Mouse (Mus musculus) layer of hippocampus, adult 2 months (tissue): ENCODE measurements around the gene Camta1. TPM values are rescaled to one million over a fixed set of nuclear protein-coding genes. Genes with fewer than 3 reads are reported as not detected.
A peak's percentile ranks its signal among the peaks of the same experiment; 100 is the strongest.

ENCODE experiments used
- DNase-seq, 2 experiments: peaks; one replicate each; pipeline ENCODE4 v3.0.0; 2022; ENCODE audit warnings: low spot score in 2 of 2
- H3K27ac ChIP-seq: fragments of 200-600 bp; 2 replicates; pipeline ENCODE4 v1.8.1; 2022
- H3K4me3 ChIP-seq: fragments of 200-600 bp; 2 replicates; pipeline ENCODE4 v1.8.1; 2022; ENCODE audit warnings: mild to moderate bottlenecking
- CTCF ChIP-seq: fragments of 200-600 bp; conservative IDR thresholded peaks from 2 replicates; pipeline ENCODE4 v1.8.1; 2022; ENCODE audit warnings: antibody characterized with exemption, mild to moderate bottlenecking, moderate library complexity
- total RNA-seq, 2 experiments: library from RNA; stranded (reverse); gene quantifications; 2 replicates each; pipeline ENCODE4 v1.2.3; 2021

Gene Camta1
- total RNA-seq, 2 experiments from 2014 or later = 275 to 294 TPM

- DNase-seq = no peak
- Histone ChIP-seq H3K4me3 (no peak overlapping the region), H3K27ac (no peak overlapping the region)
- no peak for TF ChIP-seq CTCF
These were observed 205.9 kb downstream of the Camta1 start for GRCm38 (mm10) chr4:151655637-151656385.

DNA sequence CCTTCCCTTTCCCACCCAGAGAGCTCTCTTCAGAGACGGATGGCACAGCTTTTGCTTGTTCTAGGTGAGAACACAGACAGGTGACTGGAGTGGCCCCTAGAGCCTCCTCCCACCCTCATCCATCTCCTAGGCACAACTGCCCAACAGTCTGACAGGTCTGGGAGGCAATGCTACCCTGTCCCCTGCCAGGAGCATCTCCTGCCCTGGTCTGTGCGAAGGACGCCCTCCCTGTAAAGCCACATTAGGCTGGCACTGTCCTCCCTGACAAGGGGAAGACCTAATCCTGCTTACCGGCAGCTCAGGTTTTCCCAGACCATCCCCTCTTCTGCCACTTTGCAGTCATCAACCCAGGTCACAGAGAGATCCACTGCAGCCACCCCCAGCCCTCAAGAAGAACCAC is 206.4 kb downstream of the Camta1 start:
- DNase-seq = no peak
- Histone ChIP-seq H3K27ac (no peak overlapping the region), H3K4me3 (no peak overlapping the region)
- no peak for TF ChIP-seq CTCF

GRCm38 (mm10) chr4:151642418-151642817 is 219.3 kb downstream of the Camta1 start:
- Histone ChIP-seq H3K4me3 (no peak overlapping the region), H3K27ac (no peak overlapping the region)
- TF ChIP-seq CTCF = no peak
- DNase-seq = no peak

DNA sequence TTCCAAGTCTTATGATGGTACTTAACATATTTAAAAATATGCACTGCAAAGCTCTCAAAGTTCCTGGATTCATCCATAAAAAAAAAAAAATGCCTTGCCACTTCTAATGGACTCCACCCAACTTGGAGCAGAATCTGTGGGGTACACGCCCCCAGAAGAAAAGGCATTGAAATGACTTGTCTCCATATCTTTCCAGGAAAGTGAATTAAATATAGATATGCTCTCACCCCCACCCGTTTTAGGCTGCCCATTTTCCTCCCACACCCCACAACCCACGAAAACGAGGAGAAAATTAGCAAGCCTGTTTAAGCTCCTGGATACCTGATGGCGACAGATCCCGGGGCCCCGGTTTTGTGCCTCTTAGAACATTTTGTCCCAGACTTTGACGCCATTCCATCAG is 220.7 kb downstream of the Camta1 start:
- DNase-seq = no peak
- no peak for TF ChIP-seq CTCF
- Histone ChIP-seq H3K4me3 (no peak overlapping the region), H3K27ac (no peak overlapping the region)

- no peak overlapping the region for H3K27ac ChIP-seq
- DNase-seq = no peak
- TF ChIP-seq CTCF = peak; percentile 56
- H3K4me3 ChIP-seq = no peak overlapping the region
These were observed 222.7 kb downstream of the Camta1 start for GRCm38 (mm10) chr4:151638941-151639340.

- no peak for DNase-seq
- no peak overlapping the region for H3K27ac ChIP-seq
- no peak overlapping the region for H3K4me3 ChIP-seq
- no peak for TF ChIP-seq CTCF
These were observed 224.3 kb downstream of the Camta1 start for GRCm38 (mm10) chr4:151637348-151637747.

DNA sequence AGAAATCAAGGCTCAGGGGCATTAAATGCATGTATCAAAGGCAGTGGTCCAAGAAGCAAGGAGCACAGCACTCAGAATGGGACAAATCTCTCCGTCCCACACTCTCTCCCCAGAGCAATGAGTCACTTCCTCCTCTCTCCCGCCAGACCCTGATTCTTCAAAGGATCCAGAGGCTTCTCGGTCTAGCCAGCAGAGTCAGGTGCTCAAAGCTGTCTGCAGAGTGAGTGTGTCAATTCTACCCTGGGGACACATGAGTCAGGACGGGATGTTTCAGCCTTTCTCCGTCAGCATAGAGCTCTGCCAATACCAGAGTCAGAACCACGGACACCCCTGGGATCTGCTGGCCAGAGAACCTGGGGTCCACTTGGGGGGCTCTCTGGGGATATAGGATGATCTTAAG is 226.9 kb downstream of the Camta1 start:
- Histone ChIP-seq H3K4me3 (no peak overlapping the region), H3K27ac (no peak overlapping the region)
- no peak for DNase-seq
- no peak for TF ChIP-seq CTCF

- H3K4me3 ChIP-seq = no peak overlapping the region
- H3K27ac ChIP-seq = no peak overlapping the region
- TF ChIP-seq CTCF = no peak
- no peak for DNase-seq
These were observed 227.9 kb downstream of the Camta1 start for GRCm38 (mm10) chr4:151633795-151634194.

GRCm38 (mm10) chr4:151632321-151632720 is 229.4 kb downstream of the Camta1 start:
- Histone ChIP-seq H3K27ac (no peak overlapping the region), H3K4me3 (no peak overlapping the region)
- no peak for DNase-seq
- no peak for TF ChIP-seq CTCF

DNA sequence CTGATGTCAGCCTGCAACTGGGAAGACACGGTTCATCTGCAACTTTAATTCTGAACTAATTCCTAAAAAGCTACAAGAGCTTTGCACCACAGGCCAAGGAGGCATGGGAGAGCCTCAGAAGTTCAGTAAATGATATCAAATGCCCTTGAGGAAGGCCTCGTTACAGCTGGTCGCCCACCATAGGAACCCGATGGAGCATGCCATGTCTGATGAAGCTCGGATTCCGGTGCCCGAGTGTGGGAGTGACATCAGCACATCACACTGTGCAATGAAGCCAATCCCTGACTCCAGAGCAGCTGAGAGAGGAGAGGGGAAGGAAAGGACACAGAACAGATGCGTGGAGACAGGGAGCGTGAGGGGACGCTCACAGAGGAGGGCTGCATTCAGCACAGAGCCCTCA is 231.0 kb downstream of the Camta1 start:
- no peak for TF ChIP-seq CTCF
- no peak overlapping the region for H3K4me3 ChIP-seq
- no peak overlapping the region for H3K27ac ChIP-seq
- no peak for DNase-seq

DNA sequence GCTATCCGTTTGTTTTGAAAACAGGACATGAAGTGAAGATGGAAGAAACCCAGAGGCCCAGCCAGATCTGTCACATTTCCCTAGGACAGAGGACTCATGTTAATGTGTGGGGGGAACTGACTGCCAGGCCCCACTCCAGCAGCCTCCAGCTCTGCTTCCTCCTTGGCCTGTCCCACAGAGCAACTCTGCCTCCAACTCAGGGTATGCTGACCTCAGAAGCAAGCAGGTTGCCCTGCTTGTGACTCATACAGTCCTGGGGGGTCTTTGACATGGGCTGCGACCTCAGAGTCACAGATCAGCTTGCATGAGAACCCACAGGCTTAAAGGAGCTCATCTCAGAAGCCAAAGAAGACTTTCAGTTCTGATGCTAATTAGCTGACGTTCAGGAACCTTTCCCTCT is 231.4 kb downstream of the Camta1 start:
- Histone ChIP-seq H3K4me3 (no peak overlapping the region), H3K27ac (no peak overlapping the region)
- TF ChIP-seq CTCF = no peak
- DNase-seq = no peak

GRCm38 (mm10) chr4:151619541-151620016 is 242.1 kb downstream of the Camta1 start:
- no peak for TF ChIP-seq CTCF
- Histone ChIP-seq H3K4me3 (no peak overlapping the region), H3K27ac (no peak overlapping the region)
- no peak for DNase-seq

- Histone ChIP-seq H3K4me3 (peak overlapping the region; percentile 27; the same call in 1 of the 2 replicates), H3K27ac (0 out of 2 replicates have a peak overlapping the region, but pooled peaks have one; percentile 10)
- no peak for DNase-seq
- no peak for TF ChIP-seq CTCF
These were observed 243.0 kb downstream of the Camta1 start for GRCm38 (mm10) chr4:151618420-151619310.

DNA sequence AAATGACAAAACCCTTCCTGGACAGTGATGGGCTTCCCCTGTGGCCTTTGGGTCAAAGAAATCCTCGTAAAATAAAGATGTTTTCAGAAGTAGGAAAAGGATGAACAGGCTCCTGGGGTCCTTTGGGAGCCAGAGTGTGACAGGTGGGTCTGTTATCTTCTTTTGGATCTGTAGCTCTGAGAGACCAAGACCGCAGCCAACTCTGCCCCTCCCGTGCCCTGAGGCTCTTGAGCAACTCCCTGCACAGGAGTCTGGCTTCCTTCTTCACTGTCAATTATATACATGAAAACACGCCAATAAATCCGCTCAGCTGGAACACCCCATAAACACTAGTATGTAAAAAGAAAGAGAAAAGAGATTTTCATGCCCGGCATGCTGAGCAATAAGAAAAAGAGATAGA is 250.1 kb downstream of the Camta1 start:
- H3K27ac ChIP-seq = no peak overlapping the region
- no peak overlapping the region for H3K4me3 ChIP-seq
- no peak for TF ChIP-seq CTCF
- no peak for DNase-seq
